In the genomic region with DNA sequence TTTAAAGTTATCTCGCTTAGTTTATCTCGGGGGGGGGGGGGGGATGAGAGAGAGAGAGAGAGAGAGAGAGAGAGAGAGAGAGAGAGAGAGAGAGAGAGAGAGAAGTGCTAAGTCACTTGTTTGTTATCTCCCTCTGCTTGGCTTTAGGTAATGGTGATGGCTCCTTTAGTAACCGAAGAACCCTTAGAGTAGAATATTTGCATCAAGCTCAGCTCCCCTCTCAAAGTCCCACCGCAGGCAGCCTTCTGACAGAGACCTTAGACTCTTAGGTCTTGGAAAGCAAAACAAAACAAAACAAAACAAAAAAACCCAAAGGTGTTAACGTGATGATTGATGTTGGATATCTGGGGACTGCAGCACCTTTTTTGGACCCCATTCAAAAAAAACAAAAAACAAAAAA, we compare ENCODE assay signal across 8 mouse cellular contexts. TPM values are rescaled to one million over a fixed set of nuclear protein-coding genes. Genes with fewer than 3 reads are reported as not detected.
DNase-seq lines count a peak whose midpoint lies in the region; ATAC-seq lines count a peak whose summit lies in the region.

No protein-coding gene starts in this region.

- H3K4me3 ChIP-seq in kidney, embryonic 16.5 days (ENCODE audit: low read length): peak overlapping the region; percentile 42
- peak overlapping the region; percentile 44 for H3K4me3 ChIP-seq in embryonic facial prominence, embryonic 15.5 days (replicated peaks)
- peak overlapping the region; percentile 40 for H3K4me3 ChIP-seq in intestine, embryonic 16.5 days (ENCODE audit: low read length)
- peak overlapping the region; percentile 30; the same call in 1 of the 2 replicates for H3K4me3 ChIP-seq in neural tube, embryonic 12.5 days

- no peaks in the 10 kb centered on the region for H3K27me3 ChIP-seq in kidney, embryonic 16.5 days (ENCODE audit: insufficient read depth, low read length)
- H3K27me3 ChIP-seq in embryonic facial prominence, embryonic 15.5 days: no peaks in the 10 kb centered on the region
- H3K27me3 ChIP-seq in intestine, embryonic 16.5 days (replicated peaks; ENCODE audit: control insufficient read depth, insufficient read depth, low read length): no peaks in the 10 kb centered on the region
- H3K27me3 ChIP-seq in neural tube, embryonic 12.5 days (replicated peaks): no peaks in the 10 kb centered on the region

- no peaks in the 10 kb centered on the region for H3K9me3 ChIP-seq in kidney, embryonic 16.5 days (ENCODE audit: low read length)
- H3K9me3 ChIP-seq in embryonic facial prominence, embryonic 15.5 days (replicated peaks): no peaks in the 10 kb centered on the region
- H3K9me3 ChIP-seq in intestine, embryonic 16.5 days (ENCODE audit: control insufficient read depth, low read length): no peaks in the 10 kb centered on the region
- H3K9me3 ChIP-seq in neural tube, embryonic 12.5 days: no peaks in the 10 kb centered on the region

- H3K9ac ChIP-seq in kidney, embryonic 16.5 days (replicated peaks; ENCODE audit: low read length): no peak overlapping the region; the same call in 1 of the 2 replicates
- H3K9ac ChIP-seq in embryonic facial prominence, embryonic 15.5 days: no peak overlapping the region
- 0 out of 2 replicates have a peak overlapping the region, but pooled peaks have one; percentile 52 for H3K9ac ChIP-seq in intestine, embryonic 16.5 days (ENCODE audit: low read depth, low read length)
- 0 out of 2 replicates have a peak overlapping the region, but pooled peaks have one; percentile 48 for H3K9ac ChIP-seq in neural tube, embryonic 12.5 days

- ATAC-seq in kidney, embryonic 16.5 days (ENCODE audit: low FRiP score, low TSS enrichment): no peak
- no peak for ATAC-seq in embryonic facial prominence, embryonic 15.5 days (ENCODE audit: insufficient number of reproducible peaks, low FRiP score, low TSS enrichment, low read depth)
- ATAC-seq in intestine, embryonic 16.5 days: no peak
- ATAC-seq in neural tube, embryonic 12.5 days (ENCODE audit: low FRiP score, low read depth): no peak
- ATAC-seq in erythroblast, adult 5-6 weeks (replicated peaks; ENCODE audit: low FRiP score, poor library complexity, severe bottlenecking): no peak

- H3K4me1 ChIP-seq in kidney, embryonic 16.5 days (ENCODE audit: insufficient read depth, low read length): peaks cover 9% of the 10 kb centered on the region; the same call in 1 of the 2 replicates
- H3K4me1 ChIP-seq in embryonic facial prominence, embryonic 15.5 days: peaks cover 8% of the 10 kb centered on the region; the same call in 1 of the 2 replicates
- peaks cover 5% of the 10 kb centered on the region; the same call in 1 of the 2 replicates for H3K4me1 ChIP-seq in intestine, embryonic 16.5 days (ENCODE audit: control insufficient read depth, insufficient read depth, low read length)
- H3K4me1 ChIP-seq in neural tube, embryonic 12.5 days: peaks cover 6% of the 10 kb centered on the region; the same call in 1 of the 2 replicates

- 27% methylated on average over 5 of the region's 5 CpGs for WGBS in kidney, embryonic 16.5 days
- WGBS in embryonic facial prominence, embryonic 15.5 days: 18% methylated on average over 4 of the region's 5 CpGs
- 15% methylated on average over 5 of the region's 5 CpGs for WGBS in intestine, embryonic 16.5 days
- 38% methylated on average over 5 of the region's 5 CpGs for WGBS in neural tube, embryonic 12.5 days

- H3K27ac ChIP-seq in kidney, embryonic 16.5 days (ENCODE audit: low read length): no peak overlapping the region
- no peak overlapping the region for H3K27ac ChIP-seq in embryonic facial prominence, embryonic 15.5 days (replicated peaks)
- no peak overlapping the region for H3K27ac ChIP-seq in intestine, embryonic 16.5 days (ENCODE audit: low read length)
- no peak overlapping the region for H3K27ac ChIP-seq in neural tube, embryonic 12.5 days

- no peaks in the 10 kb centered on the region for H3K36me3 ChIP-seq in kidney, embryonic 16.5 days (ENCODE audit: insufficient read depth, low read length)
- no peaks in the 10 kb centered on the region for H3K36me3 ChIP-seq in embryonic facial prominence, embryonic 15.5 days
- H3K36me3 ChIP-seq in intestine, embryonic 16.5 days (ENCODE audit: control insufficient read depth, insufficient read depth, low read length): no peaks in the 10 kb centered on the region
- no peaks in the 10 kb centered on the region for H3K36me3 ChIP-seq in neural tube, embryonic 12.5 days

- peak overlapping the region; percentile 62 for H3K4me2 ChIP-seq in kidney, embryonic 16.5 days (replicated peaks; ENCODE audit: low read depth, low read length)
- H3K4me2 ChIP-seq in embryonic facial prominence, embryonic 15.5 days (replicated peaks): peak overlapping the region; percentile 56
- H3K4me2 ChIP-seq in intestine, embryonic 16.5 days (ENCODE audit: low read depth, low read length): peak overlapping the region; percentile 51; the same call in 1 of the 2 replicates
- peak overlapping the region; percentile 63 for H3K4me2 ChIP-seq in neural tube, embryonic 12.5 days (replicated peaks)

- no peak for DNase-seq in kidney, adult 8-10 months
- no peak for DNase-seq in frontal cortex, postnatal 25 days (ENCODE audit: low spot score in 2 of 2)
- DNase-seq in thymus, postnatal 14 days: no peak

RNA-seq across cellular contexts. Expression of a gene that starts 0.2 kb away (rescaled TPM):
- polyA plus RNA-seq in kidney, embryonic 16.5 days (2015; fragmentation: Nextera tagmentation; extraction: Ambion mirVana): 2.5 and 2.8 TPM in 2 replicates
- 22.3 and 26.3 TPM in 2 replicates for polyA plus RNA-seq in embryonic facial prominence, embryonic 15.5 days (2015; fragmentation: Nextera tagmentation; extraction: Ambion mirVana)
- polyA plus RNA-seq in intestine, embryonic 16.5 days (2015; fragmentation: Nextera tagmentation; extraction: Ambion mirVana): 2.8 and 2.9 TPM in 2 replicates
- polyA plus RNA-seq in neural tube, embryonic 12.5 days (2016; fragmentation: Nextera tagmentation; extraction: Ambion mirVana): 7.1 and 9.0 TPM in 2 replicates
- not detected in 2 replicates for total RNA-seq in erythroblast, adult 5-6 weeks (2015; ENCODE audit: low replicate concordance)
- total RNA-seq in erythroblast, adult 5-6 weeks (2017; ENCODE audit: low replicate concordance): 0.42 TPM in 1 of 2 replicates, not detected in the other

RNA-seq across cellular contexts. Expression of a gene that starts 0.9 kb away (rescaled TPM):
- polyA plus RNA-seq in kidney, embryonic 16.5 days (2015; fragmentation: Nextera tagmentation; extraction: Ambion mirVana): not detected in 2 replicates
- not detected in 2 replicates for polyA plus RNA-seq in embryonic facial prominence, embryonic 15.5 days (2015; fragmentation: Nextera tagmentation; extraction: Ambion mirVana)
- polyA plus RNA-seq in intestine, embryonic 16.5 days (2015; fragmentation: Nextera tagmentation; extraction: Ambion mirVana): not detected in 2 replicates
- not detected in 2 replicates for polyA plus RNA-seq in neural tube, embryonic 12.5 days (2016; fragmentation: Nextera tagmentation; extraction: Ambion mirVana)
- total RNA-seq in erythroblast, adult 5-6 weeks (2015; ENCODE audit: low replicate concordance): not detected in 2 replicates
- not detected in 2 replicates for total RNA-seq in erythroblast, adult 5-6 weeks (2017; ENCODE audit: low replicate concordance)

Comparison
In these comparisons a context has a peak if more than half of its experiments do, and no peak if none do; other contexts are left out.
1. H3K9ac ChIP-seq: peak in intestine, embryonic 16.5 days (single experiment) and neural tube, embryonic 12.5 days (single experiment); none in kidney, embryonic 16.5 days (single experiment) and embryonic facial prominence, embryonic 15.5 days (single experiment).
2. Peak in every context shown above with its lines, with median percentiles within 50 percentile points of each other: H3K4me2 ChIP-seq and H3K4me3 ChIP-seq.